In the genomic region with DNA sequence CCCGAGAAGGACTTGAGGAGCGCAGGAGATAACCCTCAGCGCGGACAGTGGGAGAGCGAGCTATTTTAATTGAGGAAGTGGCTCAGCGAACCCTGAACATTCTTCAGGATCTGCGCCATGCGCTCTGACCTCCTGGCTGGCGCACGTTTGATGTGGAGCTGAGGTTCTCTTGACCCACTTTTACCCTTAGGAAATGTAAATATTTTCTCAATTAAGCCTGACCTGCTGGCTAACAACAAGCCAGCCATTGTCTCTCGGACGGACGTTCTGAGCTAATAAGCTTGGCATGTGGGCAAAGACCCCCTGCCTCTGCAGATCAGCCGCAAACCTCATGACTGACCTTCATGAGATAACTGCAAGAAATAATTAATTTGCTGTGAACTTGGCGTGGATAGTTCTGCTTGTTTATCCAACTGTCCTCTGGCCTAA, we compare ENCODE assay signal across 9 mouse cellular contexts. TPM values are rescaled to one million over a fixed set of nuclear protein-coding genes. Genes with fewer than 3 reads are reported as not detected.
DNase-seq lines count a peak whose midpoint lies in the region; ATAC-seq and TF ChIP-seq lines count a peak whose summit lies in the region.
"Had no signal": no experiment of that assay in that cellular context is flagged by ENCODE, and none has a peak within 500 bp of the region (broad histone marks: within the 10 kb centered on the region; RNA-seq: fewer than 3 reads in every experiment).

No protein-coding gene starts in this region.

- ATAC-seq in heart, embryonic 11.5 days (replicated peaks; ENCODE audit: insufficient number of reproducible peaks, low FRiP score, low TSS enrichment) = no peak
- ATAC-seq in hindbrain, embryonic 15.5 days (ENCODE audit: low FRiP score, low read depth) = peak; percentile 34; the same call in 1 of the 2 replicates
- ATAC-seq in liver, embryonic 13.5 days (ENCODE audit: low read depth) = no peak

- no peak overlapping the region; the same call in 1 of the 2 replicates for H3K9ac ChIP-seq in heart, embryonic 11.5 days (ENCODE audit: low read depth, low read length)
- H3K9ac ChIP-seq in hindbrain, embryonic 15.5 days = no peak overlapping the region
- H3K9ac ChIP-seq in liver, embryonic 13.5 days = no peak overlapping the region

- H3K27ac ChIP-seq in heart, embryonic 11.5 days (ENCODE audit: low read depth, low read length) = no peak overlapping the region
- H3K27ac ChIP-seq in hindbrain, embryonic 15.5 days (replicated peaks) = no peak overlapping the region
- no peak overlapping the region for H3K27ac ChIP-seq in liver, embryonic 13.5 days

- 12% methylated on average over 15 of the region's 15 CpGs for WGBS in heart, embryonic 11.5 days (ENCODE audit: insufficient replicate concordance)
- 33% methylated on average over 15 of the region's 15 CpGs for WGBS in hindbrain, embryonic 15.5 days
- WGBS in liver, embryonic 13.5 days (ENCODE audit: insufficient replicate concordance) = 16% methylated on average over 15 of the region's 15 CpGs

- no peak for DNase-seq in heart, postnatal 25 days (ENCODE audit: low spot score)
- peak; percentile 41 for DNase-seq in brain, embryonic 14.5 days (ENCODE audit: low read depth)
- DNase-seq in liver, embryonic 13.5 days = no peak
- no peak for DNase-seq in right cerebral cortex, postnatal 36 days (ENCODE audit: low spot score in 2 of 2)
- DNase-seq in frontal cortex, postnatal 36 days (ENCODE audit: low spot score in 2 of 2) = no peak
- DNase-seq in natural killer cell, adult 2 months (ENCODE audit: low spot score in 2 of 2) = no peak
- DNase-seq: cerebellum, adult 8-10 months had no signal

- intact Hi-C loops in heart, postnatal 25 days (cut with DNase I) = no loop called here

- no peak for TF ChIP-seq CTCF in brain, embryonic 14.5 days (IDR thresholded peaks at IDR 0.05; ENCODE audit: borderline replicate concordance, extremely low read depth, insufficient read depth, insufficient read length)

- H3K4me2 ChIP-seq in heart, embryonic 11.5 days = peak overlapping the region; percentile 60
- peak overlapping the region; percentile 19; the same call in 1 of the 2 replicates for H3K4me2 ChIP-seq in hindbrain, embryonic 15.5 days
- H3K4me2 ChIP-seq in liver, embryonic 13.5 days = peak overlapping the region; percentile 46

- H3K9me3 ChIP-seq in heart, embryonic 11.5 days (replicated peaks; ENCODE audit: control insufficient read depth, low read length) = no peaks in the 10 kb centered on the region
- H3K9me3 ChIP-seq in hindbrain, embryonic 15.5 days = no peaks in the 10 kb centered on the region
- H3K9me3 ChIP-seq in liver, embryonic 13.5 days (replicated peaks) = no peaks in the 10 kb centered on the region

- no peaks in the 10 kb centered on the region for H3K36me3 ChIP-seq in heart, embryonic 11.5 days (ENCODE audit: control insufficient read depth, insufficient read depth, low read length)
- H3K36me3 ChIP-seq in hindbrain, embryonic 15.5 days = no peaks in the 10 kb centered on the region
- no peaks in the 10 kb centered on the region for H3K36me3 ChIP-seq in liver, embryonic 13.5 days

- no peak overlapping the region for H3K4me3 ChIP-seq in heart, embryonic 11.5 days (ENCODE audit: low read depth, low read length)
- H3K4me3 ChIP-seq in hindbrain, embryonic 15.5 days = no peak overlapping the region
- no peak overlapping the region for H3K4me3 ChIP-seq in liver, embryonic 13.5 days (replicated peaks)

- no peak for TF ChIP-seq POLR2A in brain, embryonic 14.5 days (IDR thresholded peaks at IDR 0.05; ENCODE audit: borderline replicate concordance, extremely low read depth, insufficient read depth, insufficient read length, poor library complexity, severe bottlenecking)

- H3K27me3 ChIP-seq in heart, embryonic 11.5 days (ENCODE audit: control insufficient read depth, insufficient read depth, low read length) = no peaks in the 10 kb centered on the region
- H3K27me3 ChIP-seq in hindbrain, embryonic 15.5 days = no peaks in the 10 kb centered on the region
- no peaks in the 10 kb centered on the region for H3K27me3 ChIP-seq in liver, embryonic 13.5 days

- H3K4me1 ChIP-seq in heart, embryonic 11.5 days (ENCODE audit: control insufficient read depth, insufficient read depth, low read length) = peaks cover 4% of the 10 kb centered on the region; the same call in 1 of the 2 replicates
- H3K4me1 ChIP-seq in hindbrain, embryonic 15.5 days (replicated peaks) = no peaks in the 10 kb centered on the region; the same call in 1 of the 2 replicates
- no peaks in the 10 kb centered on the region; the same call in 1 of the 2 replicates for H3K4me1 ChIP-seq in liver, embryonic 13.5 days (replicated peaks)

RNA-seq across cellular contexts. Expression of a gene that starts 27.4 kb away (rescaled TPM):
- polyA plus RNA-seq in heart, embryonic 11.5 days (2014; fragmentation: Nextera tagmentation; extraction: Ambion mirVana) = 0.69 and 1.2 TPM in 2 replicates
- total RNA-seq in heart, postnatal 25 days (2021) = not detected
- polyA plus RNA-seq in brain, embryonic 14.5 days (2012; rRNA removed) = 0.82 and 2.9 TPM in 2 replicates
- 4.3 and 4.8 TPM in 2 replicates for polyA plus RNA-seq in hindbrain, embryonic 15.5 days (2015; fragmentation: Nextera tagmentation; extraction: Ambion mirVana)
- polyA plus RNA-seq in liver, embryonic 13.5 days (2015; fragmentation: Nextera tagmentation; extraction: Ambion mirVana) = 0.17 and 0.22 TPM in 2 replicates
